Mouse (Mus musculus) adrenal gland, postnatal 25 days (tissue): ENCODE data around the gene Magi1. TPM values are rescaled to one million over a fixed set of nuclear protein-coding genes. Genes with fewer than 3 reads are reported as not detected.

ENCODE experiments used
- total RNA-seq: library from RNA; stranded (reverse); gene quantifications from 2 replicates; pipeline ENCODE4 v1.2.3, GENCODE M21; 2021

Gene Magi1
- total RNA-seq, 1 experiment from 2014 or later = 13.0 TPM

Other genes with a start within 250 kb of the Magi1 start
- gene Slc25a26, start 216.4 kb upstream of the Magi1 start, total RNA-seq = 12.8 and 18.8 TPM in 2 replicates